Mouse (Mus musculus) kidney, adult 2 months (tissue): ENCODE results near the gene Trank1.

ENCODE experiments used
- CTCF ChIP-seq: fragments of 200-500 bp; conservative IDR thresholded peaks from 2 replicates; pipeline ENCODE4 v1.5.1; 2011; ENCODE audit warnings: low read depth, mild to moderate bottlenecking, control low read depth, low read length, moderate library complexity, mixed read lengths; ENCODE audit not compliant: insufficient read depth, insufficient read length
- POLR2A ChIP-seq: fragments of 200-500 bp; IDR thresholded peaks from one replicate; pipeline ENCODE4 v1.6.1; 2011; ENCODE audit warnings: low read depth, low read length, control low read depth

DNA sequence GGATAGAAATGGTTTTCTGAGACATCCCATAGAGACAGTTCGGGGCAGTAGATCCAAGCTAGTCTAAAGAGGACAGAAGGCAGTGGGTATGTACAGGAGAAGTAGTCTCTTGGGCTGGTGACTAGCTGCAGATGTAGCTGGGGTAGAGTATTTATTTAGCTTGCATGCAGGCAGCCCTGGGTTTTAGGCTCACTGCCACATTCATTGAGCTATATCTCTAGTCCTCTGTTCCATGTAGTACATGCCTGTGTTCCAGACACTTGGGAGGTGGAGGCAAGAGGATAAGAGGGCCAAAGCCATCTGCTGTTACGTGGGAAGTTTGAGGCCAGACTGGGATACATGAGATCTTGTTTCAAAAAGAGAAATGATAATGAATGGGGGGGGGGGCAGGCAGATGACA lies 123.9 kb downstream of the Trank1 start:
- TF ChIP-seq CTCF (no peak), POLR2A (no peak)
